Mouse (Mus musculus) stomach, postnatal 0 days (tissue): ENCODE data around the gene Smok2b.
"Not testable (repeated sequence)": the region's sequence is repeated elsewhere in the genome, so short reads cannot be mapped to it uniquely, and the experiment has no call there.

Experiments
- CTCF ChIP-seq: IDR thresholded peaks from 2 replicates; pipeline ENCODE4 v1.5.1; 2016; ENCODE audit warnings: antibody characterized with exemption, low read depth, mild to moderate bottlenecking, moderate library complexity
- EP300 ChIP-seq: optimal IDR thresholded peaks from 2 replicates; pipeline ENCODE3; 2016; ENCODE audit warnings: antibody characterized with exemption

DNA sequence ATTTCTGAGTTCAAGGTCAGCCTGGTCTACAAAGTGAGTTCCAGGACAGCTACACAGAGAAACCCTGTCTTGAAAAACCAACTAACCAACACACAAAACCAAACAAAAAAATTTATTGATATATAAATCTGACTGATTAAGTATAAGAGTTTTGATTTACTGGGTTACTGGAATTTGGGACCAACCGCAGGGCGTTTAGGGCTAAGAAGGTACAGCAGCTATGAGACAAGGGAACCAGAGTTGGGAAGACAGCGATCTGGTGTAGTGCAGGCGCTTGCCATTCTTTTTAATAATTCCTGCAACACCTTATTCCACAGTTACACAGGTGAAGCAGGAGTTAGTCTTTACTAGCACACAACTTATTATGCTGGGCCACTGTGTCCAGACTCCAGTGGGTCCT, 28.5 kb upstream of the Smok2b start:
- TF ChIP-seq CTCF, EP300: not testable (repeated sequence)
